Mouse (Mus musculus): ENCODE results near the gene Itih2.

Gene Itih2

GRCm38 (mm10) chr2:10108535-10109189 lies 22.5 kb downstream of the Itih2 start:
- DNase-seq (ENCODE audit: low spot score): no peak

- peak; percentile 23 for DNase-seq (ENCODE audit: low spot score)
Measured at GRCm38 (mm10) chr2:10101180-10101579, 30.0 kb downstream of the Itih2 start.

- no peak for DNase-seq (ENCODE audit: low spot score)
Measured at GRCm38 (mm10) chr2:10100471-10100870, 30.7 kb downstream of the Itih2 start.

- DNase-seq (ENCODE audit: low spot score): peak; percentile 25
Measured at GRCm38 (mm10) chr2:10098598-10099215, 32.5 kb downstream of the Itih2 start.

- no peak for DNase-seq (ENCODE audit: low spot score)
Measured at GRCm38 (mm10) chr2:10094327-10095100, 36.7 kb downstream of the Itih2 start.

- no peak for DNase-seq (ENCODE audit: low spot score)
Measured at GRCm38 (mm10) chr2:10087256-10087850, 43.8 kb downstream of the Itih2 start.

GRCm38 (mm10) chr2:10082737-10083136 lies 48.5 kb downstream of the Itih2 start:
- peak; percentile 8 for DNase-seq (ENCODE audit: low spot score)

GRCm38 (mm10) chr2:10081453-10082080 lies 49.6 kb downstream of the Itih2 start:
- DNase-seq (ENCODE audit: low spot score): no peak

GRCm38 (mm10) chr2:10080310-10081010 lies 50.7 kb downstream of the Itih2 start, which contains the start of the genes Atp5c1 and Kin:
Atp5c1 (minus strand) TSS chr2:10080510.
Kin (plus strand) TSS chr2:10080593.
- peak; percentile 98 for DNase-seq (ENCODE audit: low spot score)

GRCm38 (mm10) chr2:10079745-10080309 lies 51.4 kb downstream of the Itih2 start:
- DNase-seq (ENCODE audit: low spot score): no peak

GRCm38 (mm10) chr2:10076675-10077074 lies 54.5 kb downstream of the Itih2 start:
- no peak for DNase-seq (ENCODE audit: low spot score)

- no peak for DNase-seq (ENCODE audit: low spot score)
Measured at GRCm38 (mm10) chr2:10074470-10074869, 56.7 kb downstream of the Itih2 start.

- DNase-seq (ENCODE audit: low spot score): no peak
Measured at GRCm38 (mm10) chr2:10071751-10072150, 59.4 kb downstream of the Itih2 start.

GRCm38 (mm10) chr2:10058836-10059235 lies 72.4 kb downstream of the Itih2 start:
- DNase-seq (ENCODE audit: low spot score): no peak

GRCm38 (mm10) chr2:10051996-10052395 lies 79.2 kb downstream of the Itih2 start:
- DNase-seq (ENCODE audit: low spot score): no peak

- no peak for DNase-seq (ENCODE audit: low spot score)
Measured at GRCm38 (mm10) chr2:10050878-10051277, 80.3 kb downstream of the Itih2 start.

- no peak for DNase-seq (ENCODE audit: low spot score)
Measured at GRCm38 (mm10) chr2:10049456-10049855, 81.7 kb downstream of the Itih2 start.

GRCm38 (mm10) chr2:10048461-10048860 lies 82.7 kb downstream of the Itih2 start, which contains the start of gene Taf3:
Taf3 (minus strand) TSS chr2:10048596.
- DNase-seq (ENCODE audit: low spot score): peak; percentile 95

- DNase-seq (ENCODE audit: low spot score): peak; percentile 9
Measured at GRCm38 (mm10) chr2:10047758-10048436, 83.3 kb downstream of the Itih2 start.
